Mouse (Mus musculus): ENCODE measurements at regions not wholly inside any gene's neighbourhood (a gene's known extent, or its start where the extent isn't known, plus 50 kb on each side); places are given as distances from the start of the nearest gene placed in this dataset.

- DNase-seq = no peak
Measured at GRCm38 (mm10) chr16:86768912-86769311, 585.1 kb upstream of the N6amt1 start.

- no peak for DNase-seq
Measured at GRCm38 (mm10) chr16:86768355-86768754, 585.6 kb upstream of the N6amt1 start.

GRCm38 (mm10) chr16:86765974-86766373 is 588.0 kb upstream of the N6amt1 start:
- no peak for DNase-seq

- DNase-seq = no peak
Measured at GRCm38 (mm10) chr16:86741236-86741635, 612.7 kb upstream of the N6amt1 start.

GRCm38 (mm10) chr16:86718982-86719771 is 634.8 kb upstream of the N6amt1 start:
- DNase-seq = no peak

- no peak for DNase-seq
Measured at GRCm38 (mm10) chr16:86718353-86718752, 635.6 kb upstream of the N6amt1 start.

- no peak for DNase-seq
Measured at GRCm38 (mm10) chr16:86701700-86702099, 652.3 kb upstream of the N6amt1 start.

- DNase-seq = peak; percentile 94
Measured at GRCm38 (mm10) chr16:86694497-86694896, 659.5 kb upstream of the N6amt1 start.

GRCm38 (mm10) chr16:86659154-86659553 is 694.8 kb upstream of the N6amt1 start:
- DNase-seq = no peak

- no peak for DNase-seq
Measured at GRCm38 (mm10) chr16:86647316-86647715, 706.7 kb upstream of the N6amt1 start.

GRCm38 (mm10) chr16:86646753-86647152 is 707.2 kb upstream of the N6amt1 start:
- DNase-seq = no peak

- no peak for DNase-seq
Measured at GRCm38 (mm10) chr16:86645436-86645835, 708.5 kb upstream of the N6amt1 start.

GRCm38 (mm10) chr16:86644912-86645312 is 709.1 kb upstream of the N6amt1 start:
- DNase-seq = peak; percentile 19

GRCm38 (mm10) chr16:86604166-86604565 is 702.5 kb upstream of the Adamts5 start:
- DNase-seq = no peak

GRCm38 (mm10) chr16:86594992-86595391 is 693.4 kb upstream of the Adamts5 start:
- no peak for DNase-seq

- DNase-seq = no peak
Measured at GRCm38 (mm10) chr16:86586044-86586443, 684.4 kb upstream of the Adamts5 start.

- DNase-seq = no peak
Measured at GRCm38 (mm10) chr16:86578281-86578680, 676.7 kb upstream of the Adamts5 start.

GRCm38 (mm10) chr16:86547465-86548043 is 645.9 kb upstream of the Adamts5 start:
- peak; percentile 5 for DNase-seq

- DNase-seq = no peak
Measured at GRCm38 (mm10) chr16:86546905-86547304, 645.3 kb upstream of the Adamts5 start.

GRCm38 (mm10) chr16:86544121-86544520 is 642.5 kb upstream of the Adamts5 start:
- DNase-seq = no peak

GRCm38 (mm10) chr16:86536479-86536878 is 634.9 kb upstream of the Adamts5 start:
- no peak for DNase-seq

- no peak for DNase-seq
Measured at GRCm38 (mm10) chr16:86524135-86524534, 622.5 kb upstream of the Adamts5 start.

- DNase-seq = no peak
Measured at GRCm38 (mm10) chr16:86516935-86517334, 615.3 kb upstream of the Adamts5 start.

- peak; percentile 13 for DNase-seq
Measured at GRCm38 (mm10) chr16:86516144-86516543, 614.5 kb upstream of the Adamts5 start.
